Mouse (Mus musculus) MEL (cell line): ENCODE measurements around the gene Snrpb2. TPM values are rescaled to one million over a fixed set of nuclear protein-coding genes. Genes with fewer than 3 reads are reported as not detected.

Experiments used
- DNase-seq: peaks from one replicate; pipeline ENCODE4 v3.0.0; 2011; ENCODE audit warnings: low read depth, low spot score
- H3K27ac ChIP-seq: 2 replicates; pipeline ENCODE4 v1.5.1; 2012; ENCODE audit warnings: low read depth, mild to moderate bottlenecking, control low read depth, low read length, moderate library complexity; ENCODE audit not compliant: control insufficient read depth
- H3K27me3 ChIP-seq, 2 experiments: fragments of 150-350 bp in 1 of 2; sonication (generic) in 1 of 2; 2 replicates each; pipeline ENCODE4 v1.6.1; 2012; ENCODE audit warnings: low read length in 2 of 2, mild to moderate bottlenecking in 2 of 2, improper control_type of control experiment in 1 of 2, moderate library complexity in 1 of 2; ENCODE audit not compliant: insufficient read depth in 2 of 2, control insufficient read depth in 1 of 2
- H3K36me3 ChIP-seq, 2 experiments: 2 replicates each; pipeline ENCODE4 v1.6.1; 2012 to 2014; ENCODE audit warnings: low read length in 2 of 2, improper control_type of control experiment in 1 of 2, inconsistent platforms in 1 of 2, mild to moderate bottlenecking in 1 of 2; ENCODE audit not compliant: insufficient read depth in 2 of 2, control insufficient read depth in 1 of 2
- H3K4me1 ChIP-seq, 2 experiments: fragments of 150-350 bp in 1 of 2; sonication (generic) in 1 of 2; 2 replicates each; pipeline ENCODE4 v1.6.1; 2012; ENCODE audit warnings: low read length in 2 of 2, improper control_type of control experiment in 1 of 2, mild to moderate bottlenecking in 1 of 2; ENCODE audit not compliant: insufficient read depth in 2 of 2, control insufficient read depth in 1 of 2
- H3K4me3 ChIP-seq, 2 experiments: fragments of 150-350 bp in 1 of 2; sonication (generic) in 1 of 2; 2 replicates each; pipeline ENCODE4 v1.5.1; 2012; ENCODE audit warnings: low read depth in 2 of 2, low read length in 2 of 2, mild to moderate bottlenecking in 2 of 2, moderate library complexity in 2 of 2, control low read depth in 1 of 2, improper control_type of control experiment in 1 of 2; ENCODE audit not compliant: control insufficient read depth in 1 of 2, insufficient read depth in 1 of 2
- H3K79me2 ChIP-seq: 2 replicates; pipeline ENCODE4 v1.6.1; 2012; ENCODE audit warnings: mild to moderate bottlenecking, low read length, moderate library complexity; ENCODE audit not compliant: control insufficient read depth, poor library complexity, insufficient read depth
- H3K9ac ChIP-seq: 2 replicates; pipeline ENCODE4 v1.6.1; 2012; ENCODE audit warnings: low read depth, mild to moderate bottlenecking, control low read depth, low read length, moderate library complexity; ENCODE audit not compliant: control insufficient read depth, poor library complexity, severe bottlenecking
- H3K9me3 ChIP-seq: fragments of 150-350 bp; sonication (generic); replicated peaks from 2 replicates; pipeline ENCODE4 v1.6.1; 2012; ENCODE audit warnings: mild to moderate bottlenecking, low read length, improper control_type of control experiment, moderate library complexity; ENCODE audit not compliant: insufficient read depth
- BHLHE40 ChIP-seq: IDR thresholded peaks from 2 replicates; pipeline ENCODE4 v1.6.1; 2012; ENCODE audit warnings: low read depth, mild to moderate bottlenecking, inconsistent platforms, low read length, improper control_type of control experiment, borderline replicate concordance
- CHD1 ChIP-seq: IDR thresholded peaks from 2 replicates; pipeline ENCODE4 v1.6.1; 2012; ENCODE audit warnings: low read depth, mild to moderate bottlenecking, inconsistent platforms, low read length, improper control_type of control experiment
- CTCF ChIP-seq, 3 experiments: IDR thresholded peaks in 2 of 3; conservative IDR thresholded peaks in 1 of 3; 2 replicates each; pipeline ENCODE4 v1.5.1; 2011 to 2012; ENCODE audit warnings: low read length in 3 of 3, low read depth in 2 of 3, mild to moderate bottlenecking in 2 of 3, improper control_type of control experiment in 1 of 3, inconsistent platforms in 1 of 3, mixed read lengths in 1 of 3, moderate library complexity in 1 of 3; ENCODE audit not compliant: control insufficient read depth in 1 of 3, insufficient read depth in 1 of 3, poor library complexity in 1 of 3, severe bottlenecking in 1 of 3
- E2F4 ChIP-seq: IDR thresholded peaks from 2 replicates; pipeline ENCODE4 v1.6.1; 2011; ENCODE audit warnings: low read depth, low read length, improper control_type of control experiment, borderline replicate concordance
- ELF1 ChIP-seq: IDR thresholded peaks from 2 replicates; pipeline ENCODE4 v1.6.1; 2014; ENCODE audit warnings: low read depth, mild to moderate bottlenecking, inconsistent platforms, low read length, improper control_type of control experiment, moderate library complexity
- EP300 ChIP-seq, 2 experiments: IDR thresholded peaks; 2 replicates each; pipeline ENCODE4 v1.6.1; 2011; ENCODE audit warnings: improper control_type of control experiment in 2 of 2, low read length in 2 of 2, low read depth in 1 of 2, mild to moderate bottlenecking in 1 of 2
- ETS1 ChIP-seq: IDR thresholded peaks from 2 replicates; pipeline ENCODE4 v1.6.1; 2012; ENCODE audit warnings: low read depth, mild to moderate bottlenecking, inconsistent platforms, low read length, improper control_type of control experiment, moderate library complexity
- GABPA ChIP-seq: IDR thresholded peaks from 2 replicates; pipeline ENCODE4 v1.6.1; 2012; ENCODE audit warnings: low read depth, mild to moderate bottlenecking, inconsistent platforms, low read length, improper control_type of control experiment, moderate library complexity
- HCFC1 ChIP-seq: IDR thresholded peaks from 2 replicates; pipeline ENCODE4 v1.6.1; 2012; ENCODE audit warnings: low read depth, mild to moderate bottlenecking, inconsistent platforms, low read length, improper control_type of control experiment, moderate library complexity
- KAT2A ChIP-seq: conservative IDR thresholded peaks from 2 replicates; pipeline ENCODE4 v1.6.1; 2012; ENCODE audit warnings: low read depth, low read length, improper control_type of control experiment, inconsistent platforms
- MAFK ChIP-seq: IDR thresholded peaks from 2 replicates; pipeline ENCODE4 v1.6.1; 2011; ENCODE audit warnings: low read depth, mild to moderate bottlenecking, low read length, improper control_type of control experiment, borderline replicate concordance
- MAZ ChIP-seq: IDR thresholded peaks from 2 replicates; pipeline ENCODE4 v1.6.1; 2012; ENCODE audit warnings: low read depth, mild to moderate bottlenecking, inconsistent platforms, low read length, improper control_type of control experiment
- MEF2A ChIP-seq: IDR thresholded peaks from 2 replicates; pipeline ENCODE4 v1.6.1; 2014; ENCODE audit warnings: low read depth, mild to moderate bottlenecking, inconsistent platforms, low read length, improper control_type of control experiment; ENCODE audit not compliant: poor library complexity, insufficient replicate concordance, severe bottlenecking; ENCODE audit errors: extremely low read depth
- MYB ChIP-seq: IDR thresholded peaks from 2 replicates; pipeline ENCODE4 v1.6.1; 2011; ENCODE audit warnings: mild to moderate bottlenecking, low read depth, low read length, improper control_type of control experiment
- MYC ChIP-seq: IDR thresholded peaks from 2 replicates; pipeline ENCODE4 v1.6.1; 2011; ENCODE audit warnings: low read depth, mild to moderate bottlenecking, low read length, improper control_type of control experiment, moderate library complexity
- NELFE ChIP-seq: IDR thresholded peaks from 2 replicates; pipeline ENCODE4 v1.6.1; 2011; ENCODE audit warnings: low read depth, low read length, improper control_type of control experiment
- POLR2A ChIP-seq, 2 experiments: IDR thresholded peaks; 2 replicates each; pipeline ENCODE4 v1.6.1; 2011 to 2012; ENCODE audit warnings: low read length in 2 of 2, mild to moderate bottlenecking in 2 of 2, control low read depth in 1 of 2, improper control_type of control experiment in 1 of 2, low read depth in 1 of 2, moderate library complexity in 1 of 2; ENCODE audit not compliant: control insufficient read depth in 1 of 2, insufficient read depth in 1 of 2, poor library complexity in 1 of 2
- POLR2AphosphoS2 ChIP-seq: IDR thresholded peaks from 2 replicates; pipeline ENCODE4 v1.6.1; 2011; ENCODE audit warnings: low read length, improper control_type of control experiment
- POLR2AphosphoS5 ChIP-seq: IDR thresholded peaks from 2 replicates; pipeline ENCODE4 v1.6.1; 2012; ENCODE audit warnings: low read depth, borderline replicate concordance, mild to moderate bottlenecking, inconsistent platforms, low read length, moderate library complexity, mixed read lengths
- RAD21 ChIP-seq: IDR thresholded peaks from 2 replicates; pipeline ENCODE4 v1.6.1; 2011; ENCODE audit warnings: mild to moderate bottlenecking, low read depth, low read length, improper control_type of control experiment
- RCOR1 ChIP-seq: IDR thresholded peaks from 2 replicates; pipeline ENCODE4 v1.6.1; 2012; ENCODE audit warnings: low read depth, mild to moderate bottlenecking, inconsistent platforms, low read length, improper control_type of control experiment
- SMC3 ChIP-seq: IDR thresholded peaks from 2 replicates; pipeline ENCODE4 v1.6.1; 2011; ENCODE audit warnings: low read depth, low read length, improper control_type of control experiment
- TAL1 ChIP-seq: IDR thresholded peaks from 2 replicates; pipeline ENCODE4 v1.6.1; 2012; ENCODE audit warnings: mild to moderate bottlenecking, inconsistent platforms, low read length, moderate library complexity, mixed read lengths
- TBP ChIP-seq: IDR thresholded peaks from 2 replicates; pipeline ENCODE4 v1.8.0; 2011; ENCODE audit warnings: low read depth, low read length, improper control_type of control experiment
- UBTF ChIP-seq: IDR thresholded peaks from 2 replicates; pipeline ENCODE4 v1.6.1; 2012; ENCODE audit warnings: low read depth, mild to moderate bottlenecking, inconsistent platforms, low read length, improper control_type of control experiment, moderate library complexity, borderline replicate concordance; ENCODE audit not compliant: insufficient read depth
- USF1 ChIP-seq: IDR thresholded peaks from 2 replicates; pipeline ENCODE4 v1.6.1; 2014; ENCODE audit warnings: low read depth, mild to moderate bottlenecking, inconsistent platforms, low read length, improper control_type of control experiment, moderate library complexity
- USF2 ChIP-seq, 2 experiments: IDR thresholded peaks; 2 replicates each; pipeline ENCODE4 v1.6.1; 2011 to 2012; ENCODE audit warnings: improper control_type of control experiment in 2 of 2, low read length in 2 of 2, borderline replicate concordance in 1 of 2, inconsistent platforms in 1 of 2, low read depth in 1 of 2, mild to moderate bottlenecking in 1 of 2; ENCODE audit not compliant: insufficient read depth in 1 of 2
- ZC3H11A ChIP-seq: IDR thresholded peaks from 2 replicates; pipeline ENCODE4 v1.6.1; 2012; ENCODE audit warnings: low read depth, mild to moderate bottlenecking, inconsistent platforms, low read length, improper control_type of control experiment
- ZKSCAN1 ChIP-seq: IDR thresholded peaks from 2 replicates; pipeline ENCODE4 v1.6.1; 2012; ENCODE audit warnings: low read depth, mild to moderate bottlenecking, inconsistent platforms, low read length, improper control_type of control experiment, moderate library complexity
- polyA plus RNA-seq, 2 experiments: library from polyadenylated mRNA; stranded (reverse) in 1 of 2; unstranded in 1 of 2; fragments of >175 nt in 1 of 2; fragments of >200 nt in 1 of 2; gene quantifications; 2 replicates each; pipeline versions ENCODE4 v1.2.1 to v1.2.4; 2012; ENCODE audit warnings: low replicate concordance in 2 of 2, low read depth in 1 of 2; ENCODE audit not compliant: insufficient read length in 2 of 2, insufficient read depth in 1 of 2, missing spikeins in 1 of 2
- total RNA-seq: library from RNA; depleted of rRNA; stranded (reverse); fragments of 300-350 nt; gene quantifications from 2 replicates; pipeline ENCODE4 v1.2.3, GENCODE M21; 2012

The Snrpb2 gene
- total and polyA plus RNA-seq, 3 experiments = 58.4 to 60.5 TPM; not detected in 1

GRCm38 (mm10) chr2:143031283-143031682 lies 31.6 kb upstream of the Snrpb2 start:
- no peaks in the 10 kb centered on the region for H3K4me1 ChIP-seq
- no peak overlapping the region for H3K4me3 ChIP-seq
- no peaks in the 10 kb centered on the region for H3K36me3 ChIP-seq
- no peaks in the 10 kb centered on the region for H3K79me2 ChIP-seq
- DNase-seq = no peak
- H3K27me3 ChIP-seq = no peaks in the 10 kb centered on the region
- no peak overlapping the region for H3K9ac ChIP-seq
- no peak for TF ChIP-seq E2F4
- TF ChIP-seq TAL1 = no peak
- no peak for TF ChIP-seq TBP
- TF ChIP-seq BHLHE40 = no peak
- TF ChIP-seq KAT2A = no peak
- TF ChIP-seq MYC = no peak
- no peak for TF ChIP-seq MYB
- TF ChIP-seq USF1 = no peak
- TF ChIP-seq MAFK = no peak
- TF ChIP-seq POLR2A (IDR thresholded peaks at IDR 0.05; ENCODE audit: control insufficient read depth in 1 of 2, insufficient read depth in 1 of 2, low read depth in 1 of 2, low read length in 2 of 2, poor library complexity in 1 of 2) = no peak
- no peak for TF ChIP-seq RAD21
- TF ChIP-seq ZC3H11A = no peak
- TF ChIP-seq UBTF = no peak
- no peak for TF ChIP-seq RCOR1
- TF ChIP-seq USF2 (IDR thresholded peaks at IDR 0.05; ENCODE audit: borderline replicate concordance in 1 of 2, insufficient read depth in 1 of 2, low read depth in 1 of 2, low read length in 2 of 2) = no peak
- no peak for TF ChIP-seq ETS1
- no peak for TF ChIP-seq MAZ
- TF ChIP-seq MEF2A = no peak
- H3K9me3 ChIP-seq = no peaks in the 10 kb centered on the region
- no peak overlapping the region for H3K27ac ChIP-seq

GRCm38 (mm10) chr2:143032378-143033255 lies 30.2 kb upstream of the Snrpb2 start:
- no peak overlapping the region for H3K9ac ChIP-seq
- no peak overlapping the region for H3K4me3 ChIP-seq
- no peaks in the 10 kb centered on the region for H3K4me1 ChIP-seq
- no peaks in the 10 kb centered on the region for H3K36me3 ChIP-seq
- no peaks in the 10 kb centered on the region for H3K27me3 ChIP-seq
- no peak overlapping the region for H3K27ac ChIP-seq
- no peaks in the 10 kb centered on the region for H3K9me3 ChIP-seq
- DNase-seq = no peak
- TF ChIP-seq SMC3 (no peak), POLR2AphosphoS2 (no peak), ZKSCAN1 (no peak), NELFE (no peak), MAFK (no peak), ZC3H11A (no peak), CHD1 (no peak), CTCF (IDR thresholded peaks at IDR 0.05 in 2 of 3, conservative IDR thresholded peaks at IDR 0.05 in 1 of 3; ENCODE audit: control insufficient read depth in 1 of 3, insufficient read depth in 1 of 3, low read depth in 2 of 3, low read length in 3 of 3, poor library complexity in 1 of 3, severe bottlenecking in 1 of 3) (no peak), USF1 (no peak), EP300 (IDR thresholded peaks at IDR 0.05; ENCODE audit: low read depth in 1 of 2, low read length in 2 of 2) (no peak), GABPA (no peak), POLR2AphosphoS5 (no peak), ETS1 (no peak), BHLHE40 (no peak), ELF1 (no peak), HCFC1 (no peak)
- H3K79me2 ChIP-seq = no peaks in the 10 kb centered on the region
